Mouse (Mus musculus): Measurements from ENCODE around the gene Prkg2.

The Prkg2 gene

DNA sequence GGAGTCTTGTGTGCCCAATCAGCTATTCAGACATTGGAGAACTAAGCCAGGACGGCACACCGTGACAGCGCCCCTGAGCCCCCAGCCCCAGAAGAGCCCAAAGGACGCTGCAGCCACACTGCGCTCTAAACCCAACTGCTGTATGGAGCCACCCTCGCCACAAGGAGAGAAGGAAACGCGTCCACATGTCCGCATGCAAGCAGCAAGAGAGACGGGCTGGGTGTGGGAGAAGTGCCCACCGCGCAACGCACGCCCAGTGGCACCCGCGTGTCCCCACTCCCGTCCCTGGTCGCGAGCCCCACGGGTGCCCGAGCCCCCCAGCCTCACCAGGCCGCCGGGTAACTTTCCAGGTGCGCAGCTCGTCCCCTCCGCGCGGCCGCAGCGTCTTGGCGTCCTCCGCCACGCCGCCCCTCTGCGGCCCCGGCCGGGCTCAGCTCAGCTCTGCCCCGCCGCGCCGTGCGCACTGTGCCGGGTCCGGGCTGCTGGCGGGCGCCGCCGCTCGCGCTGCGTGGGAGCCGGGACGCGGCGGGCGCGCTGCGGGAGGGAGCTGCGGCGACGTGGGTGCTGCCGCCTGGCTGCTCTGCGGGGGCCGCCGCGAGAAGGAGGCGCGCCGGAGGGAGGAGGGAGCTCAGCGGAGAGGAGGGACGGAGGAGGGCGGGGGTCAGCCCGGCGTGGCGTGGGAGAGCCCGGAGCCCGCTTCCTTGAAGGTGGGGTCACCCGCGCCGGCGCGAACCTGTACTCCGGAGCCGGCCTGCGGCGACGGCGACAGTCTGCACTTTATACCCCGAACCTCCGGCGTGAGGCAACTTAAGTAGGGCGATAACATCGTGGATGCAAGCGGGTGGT lies at the start of gene Prkg2:
Gene Prkg2 (minus strand): TSS at position 756 of the 846 bp plus-strand sequence.
- peak; percentile 50 for DNase-seq

DNA sequence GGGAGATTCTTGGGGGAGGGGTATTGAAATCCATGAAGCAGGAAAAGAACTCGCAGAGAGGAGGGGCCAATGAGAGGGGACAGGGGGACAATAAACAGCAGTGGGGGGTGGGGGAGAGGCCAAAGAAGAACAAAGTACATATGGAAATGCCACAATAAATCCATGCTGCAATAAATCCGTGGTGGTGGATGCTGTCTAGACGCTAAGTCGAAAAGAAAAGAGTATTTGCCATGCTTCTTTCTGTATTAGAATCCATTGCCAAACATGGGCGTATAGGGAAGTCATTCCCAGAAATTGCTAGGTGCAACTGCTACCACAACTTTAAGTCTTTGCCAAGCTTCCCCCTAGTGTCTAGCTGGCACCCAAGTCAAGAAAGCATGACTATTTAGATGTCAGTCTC lies 46.8 kb upstream of the Prkg2 start:
- no peak for DNase-seq

DNA sequence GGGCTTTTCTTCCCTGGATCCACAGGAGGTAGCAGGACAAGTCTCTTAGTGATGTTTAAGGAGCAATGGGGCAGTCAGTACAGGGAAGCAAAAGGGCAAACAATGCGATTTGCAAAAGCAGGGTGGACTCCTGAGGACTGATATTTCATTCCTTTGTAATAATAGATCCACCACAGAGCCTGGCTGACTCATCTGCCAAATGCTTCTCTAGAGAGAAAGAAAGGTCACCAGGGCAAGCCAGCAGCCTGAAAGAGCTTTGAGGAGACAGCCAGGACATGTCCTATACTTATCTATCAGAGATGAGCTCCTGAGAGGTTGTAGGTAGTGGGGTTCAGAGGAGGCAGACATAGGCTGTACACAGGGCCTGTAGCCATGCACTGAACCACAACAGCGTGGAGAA lies 41.2 kb upstream of the Prkg2 start:
- DNase-seq, result no peak

DNA sequence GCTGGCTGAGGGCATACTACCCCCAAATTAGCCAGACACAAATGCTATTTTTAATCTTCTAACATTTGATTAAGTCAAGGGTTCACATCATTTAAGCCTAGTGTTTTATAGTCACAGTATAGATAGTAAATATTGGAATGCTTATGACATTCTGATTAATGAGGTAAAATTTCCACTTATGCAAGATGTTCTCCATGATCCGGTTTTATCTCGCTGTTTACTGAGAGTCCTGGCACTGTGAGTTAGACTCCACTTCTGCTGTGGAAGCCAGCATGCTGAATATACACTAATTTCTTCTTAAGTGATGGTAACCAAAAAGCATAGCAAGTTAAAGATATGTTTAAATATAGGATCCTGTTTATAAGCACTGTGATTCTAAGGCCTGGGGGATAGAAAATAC lies 31.2 kb upstream of the Prkg2 start:
- no peak for DNase-seq

DNA sequence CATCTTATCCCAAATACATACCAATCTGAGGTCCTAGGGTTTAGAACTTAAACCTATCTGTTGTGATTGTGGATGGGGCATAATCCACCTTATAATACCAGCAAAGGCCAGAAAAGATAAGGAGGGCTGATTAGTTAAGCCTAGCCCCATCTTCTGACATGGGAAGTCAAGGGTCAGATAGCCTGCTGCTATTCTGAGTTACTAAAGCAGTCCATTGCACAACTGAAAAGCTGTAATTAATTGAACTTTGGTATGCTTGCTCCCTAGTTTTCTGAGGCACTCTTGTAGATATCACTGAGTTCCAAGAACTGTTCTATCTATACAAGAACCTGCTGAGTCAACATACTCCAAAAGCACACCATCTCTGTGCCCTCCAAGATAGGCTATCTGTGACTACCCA lies 25.4 kb upstream of the Prkg2 start:
- DNase-seq, result no peak

DNA sequence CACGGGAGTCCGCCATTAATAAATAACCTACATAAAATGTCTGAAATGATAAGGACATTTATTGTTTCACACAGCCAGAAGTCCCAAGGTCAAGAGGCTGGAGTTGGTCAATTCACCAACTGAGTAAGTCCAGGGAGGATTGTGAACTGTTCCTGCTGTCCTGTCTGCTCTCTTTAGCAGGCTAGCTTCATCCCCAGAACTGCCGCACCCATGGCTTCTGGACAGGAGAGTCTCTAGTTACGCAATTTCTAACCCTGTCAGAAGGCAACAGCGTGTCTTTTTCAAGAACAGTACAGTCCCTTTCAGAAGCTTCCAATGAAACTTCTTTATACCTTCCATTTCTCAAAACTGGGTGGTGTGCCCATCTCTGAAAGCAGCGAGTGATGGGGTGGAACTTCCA lies 1.9 kb upstream of the Prkg2 start:
- no peak for DNase-seq

DNA sequence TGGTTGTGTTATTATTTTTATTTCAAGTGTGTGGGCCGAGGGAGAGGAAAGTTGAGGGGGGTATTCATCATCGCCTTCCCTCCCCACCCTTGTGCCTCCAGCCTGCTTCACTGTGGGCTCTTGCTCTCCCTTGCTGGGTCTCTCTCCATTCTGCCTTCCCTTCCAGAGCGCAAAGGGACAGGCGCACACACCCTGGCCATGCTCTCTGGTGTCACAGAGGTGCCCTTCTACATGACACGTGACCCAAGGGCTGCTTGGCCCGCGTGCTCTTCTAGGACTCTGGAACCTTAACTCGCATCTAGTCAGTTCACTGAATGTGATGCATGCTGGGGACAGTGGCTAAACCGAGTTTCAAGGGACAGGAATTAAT lies 276 bp upstream of the Prkg2 start:
- DNase-seq, result no peak

DNA sequence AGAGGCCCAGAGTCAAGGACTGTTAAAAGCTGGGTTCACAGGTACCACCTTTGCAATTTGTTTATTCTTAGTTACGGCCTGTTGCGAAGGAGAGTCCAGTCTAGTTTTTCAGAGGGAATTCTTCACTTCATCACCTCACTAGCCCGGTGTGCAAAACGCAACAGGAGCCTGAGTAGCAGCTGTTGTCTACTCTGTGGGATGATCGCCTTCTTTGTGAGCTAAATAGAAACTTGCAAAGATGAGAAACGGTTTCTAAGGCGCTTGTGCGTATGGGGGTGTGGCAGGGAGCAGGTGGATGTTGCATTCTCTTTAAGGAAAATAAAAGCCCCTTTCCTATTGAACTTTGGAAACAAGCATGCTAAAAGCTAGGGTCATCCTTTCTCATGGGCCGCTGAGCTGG lies 1.2 kb downstream of the Prkg2 start:
- no peak for DNase-seq

DNA sequence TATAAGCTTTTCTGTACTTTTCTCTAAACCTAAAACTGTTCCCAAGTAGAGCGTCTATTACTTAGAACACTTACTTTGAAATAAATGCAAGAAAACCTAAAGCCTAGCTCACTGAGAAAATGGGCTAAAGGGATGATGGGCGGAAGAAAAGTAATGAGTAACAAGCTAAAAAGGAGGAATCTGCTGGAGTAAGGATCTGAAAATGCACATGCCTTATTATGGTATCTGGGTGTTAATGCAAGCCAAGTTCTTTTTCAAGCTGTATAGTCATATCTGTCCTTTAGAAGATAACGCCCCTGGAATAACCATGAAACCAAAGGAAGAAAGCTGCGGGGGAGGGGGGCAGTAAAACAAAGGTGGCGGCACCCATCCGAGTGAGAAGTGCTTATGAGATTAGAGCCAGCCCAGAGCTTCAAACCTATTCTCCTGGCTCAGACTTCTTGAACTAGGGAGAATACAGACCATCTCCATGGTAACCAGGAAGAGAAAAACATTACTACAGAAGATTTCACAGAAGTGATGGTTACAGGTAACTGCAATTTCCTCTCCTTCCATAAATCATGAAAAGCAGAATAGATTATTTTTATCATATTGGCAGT lies 5.5 kb downstream of the Prkg2 start:
- DNase-seq, result no peak

DNA sequence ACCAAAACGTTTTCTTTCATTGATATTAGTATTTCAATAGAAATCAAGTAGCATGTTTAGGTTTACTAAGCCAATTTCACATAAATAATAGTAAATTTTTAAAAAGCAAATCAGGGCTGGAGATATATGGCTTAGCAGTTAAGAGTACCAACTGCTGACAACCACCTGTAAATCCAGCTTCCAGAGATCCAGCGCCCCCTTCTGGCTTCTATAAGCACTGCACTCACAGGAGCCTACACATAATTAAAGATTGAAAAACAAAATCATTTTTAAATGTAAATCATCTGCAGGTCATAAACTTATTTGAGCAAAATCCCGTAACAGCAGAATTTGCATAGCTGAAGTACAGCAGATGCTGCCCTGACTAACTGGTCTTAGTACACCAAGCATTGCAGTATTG lies 10.8 kb downstream of the Prkg2 start:
- DNase-seq, result no peak

DNA sequence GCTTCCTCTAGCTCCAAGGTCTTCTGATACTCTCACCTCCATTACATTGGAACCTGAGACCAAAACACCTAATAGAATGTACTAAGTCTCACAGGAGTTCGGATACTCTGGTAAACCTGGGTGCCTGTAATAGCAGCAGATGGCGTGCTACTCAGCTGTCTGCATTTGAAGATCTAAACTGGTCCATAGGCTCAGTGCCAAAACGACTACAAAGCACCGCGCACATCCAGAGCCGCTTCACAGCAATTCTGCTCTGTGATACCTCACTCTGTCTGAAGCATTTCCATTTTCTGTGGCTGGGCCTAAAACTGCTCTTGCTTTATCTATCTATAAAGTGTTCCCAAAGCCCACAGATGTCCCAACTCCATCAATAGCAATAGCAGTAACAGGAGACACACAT lies 17.4 kb downstream of the Prkg2 start:
- DNase-seq, result peak; percentile 44

DNA sequence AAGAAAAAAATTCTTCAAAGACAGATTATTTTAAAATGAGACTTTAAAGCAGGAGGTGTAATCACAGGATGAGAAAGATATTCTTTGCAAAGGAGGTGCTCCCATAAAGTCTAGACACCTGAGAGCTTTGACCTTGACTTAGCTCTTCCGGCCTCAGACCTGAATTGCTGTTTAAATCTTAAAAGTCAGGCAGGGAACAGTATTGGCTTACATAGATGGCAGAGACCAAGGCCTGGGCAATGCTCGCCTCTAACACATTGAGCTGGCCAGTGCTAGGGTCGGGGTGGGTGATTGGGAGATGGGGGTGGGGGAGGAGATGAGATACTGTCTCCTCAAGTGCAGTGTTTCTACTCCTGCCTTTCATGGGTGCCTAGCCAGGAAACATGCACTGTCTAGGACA lies 22.0 kb downstream of the Prkg2 start:
- no peak for DNase-seq

DNA sequence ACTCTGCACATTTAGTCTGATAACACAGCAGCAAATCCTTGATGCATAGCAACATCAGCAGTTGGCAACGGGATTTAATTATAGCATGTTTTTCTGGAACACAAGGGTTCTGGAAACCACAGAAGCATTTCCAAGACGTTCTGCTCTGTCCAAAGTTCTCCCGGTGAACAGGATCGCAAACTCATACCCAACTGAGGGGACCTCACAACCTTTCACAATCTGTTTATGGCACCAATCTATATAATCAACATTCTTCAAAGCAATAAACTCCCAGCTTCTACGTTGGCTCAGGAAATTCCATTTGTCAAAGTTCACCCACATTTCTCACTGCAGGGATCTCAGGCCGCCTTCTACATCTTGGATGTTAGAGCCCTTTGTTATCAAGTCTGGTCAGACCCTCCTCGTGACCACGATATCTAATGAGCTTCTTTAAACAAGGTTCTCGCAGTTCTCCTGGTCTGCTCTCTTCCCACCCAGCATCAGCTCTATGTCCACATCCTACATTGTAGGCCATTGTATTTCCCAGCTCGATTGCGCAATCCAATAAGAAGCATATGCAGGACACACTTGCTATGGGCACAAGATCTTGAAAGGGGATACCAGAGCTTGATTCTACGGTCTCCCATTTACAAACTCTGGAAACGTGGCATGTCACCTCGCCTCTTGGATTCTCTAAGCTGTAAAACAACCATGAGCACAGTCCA lies 26.6 kb downstream of the Prkg2 start:
- no peak for DNase-seq

DNA sequence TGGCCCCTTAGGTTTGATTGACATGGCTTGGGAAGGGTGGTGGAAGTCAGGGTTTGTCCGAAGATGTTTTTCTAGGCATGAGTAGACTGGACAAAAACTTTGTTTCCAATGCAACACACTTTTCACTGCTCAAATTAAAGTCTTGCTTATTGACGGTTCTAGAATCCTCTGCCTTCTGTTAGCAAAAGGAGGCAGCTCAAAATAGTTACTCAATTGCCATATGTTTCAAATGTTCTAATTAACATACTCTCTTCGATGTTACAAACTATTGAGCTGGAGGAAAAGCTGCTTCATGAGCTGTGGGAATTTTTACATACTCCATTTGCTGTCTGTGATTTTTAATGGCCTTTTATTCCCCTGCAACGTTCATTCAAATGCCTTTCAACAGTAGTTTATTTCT lies 39.0 kb downstream of the Prkg2 start:
- no peak for DNase-seq

DNA sequence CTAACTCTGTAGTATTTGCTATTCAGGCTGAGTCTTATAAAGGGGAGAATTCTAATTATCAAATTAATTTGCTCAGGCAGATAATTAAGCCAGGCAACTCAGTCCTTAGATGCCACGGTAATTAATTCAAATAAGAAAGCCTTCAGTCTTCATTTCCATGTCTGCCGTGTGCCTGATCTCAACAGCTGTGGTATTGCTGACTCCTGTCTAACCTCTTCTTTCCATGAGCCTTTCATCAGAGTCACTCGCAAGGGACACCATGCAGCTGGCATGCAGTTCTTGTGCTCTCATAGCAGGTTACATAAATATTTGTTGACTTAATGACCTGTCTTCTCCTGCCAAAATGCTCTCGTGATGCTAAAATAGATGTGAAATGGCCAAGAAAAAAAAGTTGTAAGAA lies 41.4 kb downstream of the Prkg2 start:
- DNase-seq, result no peak

DNA sequence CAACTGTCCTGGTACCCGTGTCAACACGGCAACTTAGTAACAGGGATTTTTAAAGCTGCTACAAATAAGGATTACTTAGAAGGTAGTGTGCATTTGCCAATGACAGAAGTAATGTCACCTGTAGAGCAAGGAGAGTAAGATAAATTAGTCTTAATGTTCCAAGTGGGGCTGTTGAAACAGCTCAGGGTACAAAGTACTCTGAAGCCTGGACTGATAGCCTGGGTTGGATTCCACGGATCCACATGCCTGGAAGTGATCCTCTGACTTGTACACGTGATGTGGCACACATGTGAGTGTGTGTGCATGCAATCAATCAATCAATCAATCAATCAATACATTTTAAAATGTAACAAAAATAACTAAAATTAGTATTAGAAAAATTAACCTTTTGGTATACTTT lies 45.6 kb downstream of the Prkg2 start:
- DNase-seq, result no peak

DNA sequence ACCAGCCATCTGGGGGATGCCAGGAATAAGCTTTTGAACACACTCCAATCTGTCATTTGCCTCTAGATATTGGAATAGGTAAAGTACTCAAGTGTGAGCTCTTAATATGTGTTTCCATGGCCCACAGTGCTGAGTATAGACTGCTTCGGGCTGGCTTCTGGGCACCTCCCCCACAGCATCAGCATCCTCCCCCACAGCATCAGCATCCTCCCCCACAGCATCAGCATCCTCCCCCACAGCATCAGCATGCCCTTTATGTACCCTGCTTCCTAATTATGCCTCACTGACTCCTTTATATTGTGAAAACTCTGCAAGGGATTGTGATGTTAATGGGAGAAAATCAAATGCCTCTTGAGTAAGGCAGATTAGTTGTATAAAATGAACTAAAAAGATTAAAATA lies 49.5 kb downstream of the Prkg2 start:
- DNase-seq, result no peak

DNA sequence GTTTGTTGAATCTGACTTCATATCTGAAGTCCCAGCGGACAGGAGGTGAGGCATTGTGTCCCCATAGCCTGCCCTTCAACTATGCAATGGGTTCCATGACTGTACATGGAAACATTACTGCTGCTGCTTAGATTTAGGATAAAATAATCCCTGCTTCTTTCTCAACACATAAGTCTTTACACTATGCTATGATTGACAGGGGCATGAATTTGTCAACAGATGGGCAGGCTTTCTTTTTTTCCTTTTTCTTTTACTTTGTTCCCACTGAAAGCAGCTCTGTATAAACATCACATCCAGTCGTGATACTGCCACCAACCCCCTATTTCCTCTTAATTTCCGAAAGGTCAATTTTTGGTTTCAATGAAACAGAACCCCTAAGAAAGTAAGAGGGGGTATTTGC lies 50.0 kb downstream of the Prkg2 start:
- no peak for DNase-seq

DNA sequence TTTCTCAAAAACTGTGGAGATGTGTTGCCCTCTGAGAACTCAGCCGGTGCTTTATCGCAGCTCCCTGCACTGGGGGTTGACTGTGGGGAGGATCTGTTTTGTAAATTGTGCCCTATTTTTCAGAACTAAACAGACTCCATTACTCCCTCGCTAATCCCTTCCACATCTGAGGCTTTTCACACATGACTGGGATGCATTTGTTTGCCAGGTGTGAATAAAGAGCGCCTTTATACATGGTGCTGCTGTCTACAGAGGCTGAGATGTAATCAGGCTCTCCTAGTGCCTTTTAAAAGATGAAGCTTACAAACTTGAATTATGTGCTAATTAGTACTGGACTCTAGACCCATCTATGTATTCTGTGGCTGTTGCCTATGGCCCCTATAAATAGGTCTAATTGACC lies 50.7 kb downstream of the Prkg2 start:
- DNase-seq, result no peak

DNA sequence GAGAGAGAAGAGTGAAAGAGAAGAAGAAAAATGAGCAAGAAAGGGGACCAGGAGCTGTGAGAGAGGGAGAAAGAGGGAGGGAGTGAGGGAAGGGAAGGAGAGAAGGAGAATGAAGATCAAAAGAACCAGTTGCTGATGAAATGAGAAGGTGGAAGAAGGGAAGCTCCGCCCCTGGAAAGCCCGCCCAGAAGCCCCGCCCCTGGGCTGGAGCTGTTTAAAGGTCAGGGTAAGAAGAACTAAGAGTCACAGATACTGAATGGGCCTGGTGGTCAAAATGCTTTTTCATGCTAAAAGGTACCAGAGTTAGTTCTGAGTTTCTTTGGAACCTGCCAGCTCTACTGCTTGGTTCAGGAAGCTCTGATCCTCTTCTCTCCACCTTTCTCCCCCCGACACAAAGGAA lies 51.1 kb downstream of the Prkg2 start:
- DNase-seq, result no peak

DNA sequence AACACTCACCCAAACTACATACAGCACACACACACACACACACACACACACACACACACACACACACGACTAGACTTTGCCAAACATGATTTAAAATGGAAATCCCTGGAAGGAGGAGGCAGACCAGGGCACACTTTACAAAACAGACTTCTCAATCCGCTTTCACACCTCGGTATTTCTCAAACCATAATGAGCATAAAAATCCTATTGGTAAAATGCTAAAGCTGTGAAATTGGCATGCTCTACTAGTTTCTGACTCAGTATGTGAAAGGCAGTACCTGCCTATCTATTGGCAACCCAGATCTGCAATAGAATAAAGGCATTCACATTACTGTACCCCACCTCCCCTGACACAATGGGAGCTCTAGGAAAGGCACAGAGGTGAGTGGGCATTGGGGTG lies 52.1 kb downstream of the Prkg2 start:
- no peak for DNase-seq

DNA sequence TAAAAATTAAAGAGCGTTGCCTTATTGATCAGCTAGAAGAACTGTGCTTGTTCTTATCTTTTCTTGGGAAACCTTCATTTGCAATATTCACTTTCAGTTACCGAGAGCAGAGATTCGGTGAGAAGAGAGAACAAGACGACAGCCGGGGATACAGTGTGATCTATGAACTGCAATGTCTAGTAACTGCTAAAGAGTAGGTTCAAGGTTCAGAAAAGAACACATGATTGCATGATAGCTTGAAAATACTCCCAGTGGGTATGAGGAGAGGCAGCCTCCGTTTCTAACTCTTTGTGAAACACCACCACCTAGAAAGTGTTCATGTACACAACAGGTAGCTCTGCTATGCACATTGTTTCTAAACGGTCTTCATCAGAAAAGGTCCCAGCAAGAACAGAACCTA lies 55.8 kb downstream of the Prkg2 start:
- DNase-seq, result no peak

DNA sequence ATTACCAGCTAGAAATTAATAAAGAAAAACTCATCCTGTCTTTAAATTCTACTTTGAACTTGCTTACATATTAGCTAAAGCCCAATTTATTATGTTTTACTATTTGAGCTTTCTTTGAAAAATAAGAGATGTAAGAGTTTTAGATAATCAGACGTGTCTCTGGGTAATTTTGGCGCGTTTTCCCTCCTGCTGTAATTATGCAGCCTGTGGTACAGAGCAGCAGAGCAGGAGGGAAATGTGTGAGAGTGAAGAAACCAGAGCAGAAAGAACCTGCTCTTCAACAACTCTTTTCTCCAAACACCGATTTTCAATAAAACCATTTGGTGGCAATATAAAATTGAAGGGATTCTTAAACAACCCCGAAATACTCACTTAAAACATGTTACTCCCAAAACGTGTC lies 58.8 kb downstream of the Prkg2 start:
- DNase-seq, result no peak
